Mouse (Mus musculus): Measurements from ENCODE around the gene Gm44503.

The Gm44503 gene

DNA sequence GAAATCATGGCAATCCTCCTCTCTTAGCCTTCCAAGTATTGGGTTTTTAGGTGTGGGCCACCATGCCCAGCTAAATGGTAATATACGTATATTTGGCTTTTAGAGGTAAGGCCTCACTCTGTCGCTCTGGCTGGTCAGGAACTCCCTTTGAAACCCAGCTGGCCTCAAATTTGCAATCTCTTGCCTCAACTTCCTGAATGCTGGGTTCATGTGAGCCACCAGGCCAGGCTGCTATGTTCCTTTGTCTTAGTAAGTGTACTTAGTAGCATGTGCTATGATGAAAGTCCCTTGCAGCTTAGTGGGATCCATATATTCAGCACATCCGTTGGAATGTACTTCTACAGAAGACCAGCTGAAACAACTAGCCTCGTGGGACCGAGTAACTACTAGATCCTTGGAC is 16.1 kb downstream of the Gm44503 start:
- DNase-seq, result no peak

DNA sequence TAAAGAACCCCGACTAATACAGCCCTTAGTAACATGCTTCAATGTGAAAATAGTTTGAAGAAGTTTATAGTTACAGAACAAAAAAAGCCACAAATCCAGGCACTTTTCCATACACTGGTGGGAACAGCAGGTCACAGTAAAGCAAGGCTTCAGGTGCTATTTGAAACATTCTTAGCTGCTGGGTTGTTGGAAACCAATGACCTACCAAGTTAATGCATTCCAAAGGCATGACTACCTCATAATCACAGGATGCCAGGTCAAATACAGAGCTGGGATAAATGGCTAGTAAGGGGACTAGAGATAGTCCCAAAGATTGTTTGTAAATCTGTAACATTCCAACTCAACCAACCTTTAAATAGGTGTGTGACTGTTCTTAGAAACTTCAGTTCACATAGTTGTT is 16.6 kb downstream of the Gm44503 start:
- no peak for DNase-seq

DNA sequence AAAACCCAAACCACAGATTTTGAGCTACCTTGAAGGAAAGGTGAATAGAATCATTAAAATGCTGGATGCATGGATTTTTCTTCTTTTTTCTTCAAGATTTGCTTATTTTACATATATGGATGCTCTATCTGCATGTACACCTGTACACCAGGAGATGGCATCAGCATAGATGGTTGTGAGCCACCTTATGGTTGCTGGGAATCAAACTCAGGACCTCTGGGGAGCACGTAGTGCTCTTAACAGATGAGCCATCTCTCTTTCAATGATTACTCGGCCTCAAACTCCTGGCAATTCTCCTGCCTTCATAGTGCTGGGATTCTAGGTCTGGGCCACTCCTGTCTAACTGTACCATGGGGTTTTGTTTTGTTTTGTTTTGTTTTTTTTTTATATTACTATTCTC is 24.4 kb downstream of the Gm44503 start:
- no peak for DNase-seq

DNA sequence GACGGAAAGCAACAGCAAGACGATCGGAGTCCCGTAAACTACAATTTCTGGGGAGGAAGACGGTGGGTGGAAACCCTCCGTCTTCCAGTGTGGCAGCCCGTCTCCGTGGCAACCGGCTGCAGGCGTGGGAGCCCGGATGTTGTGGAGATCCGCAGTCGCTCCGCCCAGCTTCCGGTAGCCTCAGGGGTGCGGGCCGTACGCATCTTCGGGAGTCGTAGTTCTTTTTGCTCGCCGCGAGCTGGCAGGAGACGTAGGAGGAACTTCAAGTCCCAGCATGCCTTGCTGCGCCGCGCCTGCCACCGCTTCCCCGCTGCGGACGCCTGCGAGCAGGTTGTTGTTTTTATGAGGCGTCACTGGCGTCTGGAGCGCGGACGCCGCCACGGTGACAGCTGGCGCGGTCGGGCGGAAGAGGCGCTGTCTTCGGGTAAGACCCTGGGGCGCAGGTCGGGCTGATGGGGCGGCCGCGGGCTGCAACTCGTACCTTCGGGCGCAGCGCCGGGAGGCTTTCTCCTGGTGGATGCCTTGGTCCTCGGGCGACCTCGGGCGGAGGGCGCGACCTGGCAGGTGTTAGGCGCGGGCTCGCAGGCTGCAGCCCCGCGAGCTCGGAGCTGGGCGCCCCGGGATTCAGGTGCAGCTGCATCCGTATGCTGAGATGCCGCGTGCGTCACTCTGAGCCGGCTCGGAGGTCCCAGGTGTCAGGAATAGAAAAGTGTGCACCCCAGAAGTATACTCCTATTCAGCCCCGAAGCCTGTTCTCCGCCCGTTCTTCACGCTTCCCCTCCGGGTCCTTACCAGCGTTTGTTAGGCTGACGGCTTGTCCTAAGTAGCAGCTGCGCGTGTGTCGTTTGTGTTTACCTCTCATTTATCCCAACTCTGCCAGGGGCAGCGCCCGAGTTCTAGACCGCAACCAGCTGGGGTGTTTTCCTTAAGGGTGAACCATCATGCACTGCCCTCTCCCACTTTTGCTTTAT is 26.9 kb downstream of the Gm44503 start, which contains the start of the genes Ccpg1os and Ccpg1:
TSS of gene Ccpg1os (minus strand) at position 133 of the 971 bp plus-strand sequence.
TSS of gene Ccpg1 (plus strand) at position 180 of the 971 bp plus-strand sequence.
- peak; percentile 97 to 99 for DNase-seq

DNA sequence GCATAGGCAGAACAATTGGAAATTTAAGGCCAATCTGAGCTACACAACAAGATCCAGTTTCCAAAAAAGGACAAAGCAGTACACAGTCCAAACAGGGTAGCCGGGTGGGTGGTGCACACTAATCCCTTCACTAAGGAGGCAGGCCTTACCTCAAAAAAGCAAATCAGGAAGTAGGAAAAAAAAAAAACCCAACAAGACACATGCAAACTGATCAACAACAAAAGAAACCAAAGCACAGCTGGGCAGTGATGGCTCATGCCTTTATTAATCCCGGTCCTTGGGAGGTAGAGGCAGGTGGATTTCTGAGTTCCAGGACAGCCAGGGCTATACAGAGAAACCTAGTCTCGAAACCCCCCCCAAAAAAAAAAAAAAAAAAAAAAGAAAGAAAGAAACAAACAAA is 29.1 kb downstream of the Gm44503 start:
- DNase-seq, result no peak

- DNase-seq, result peak; percentile 23 to 46
Measured at GRCm38 (mm10) chr9:72988706-72989105, 30.1 kb downstream of the Gm44503 start.

- no peak for DNase-seq
Measured at GRCm38 (mm10) chr9:72991420-72991819, 32.8 kb downstream of the Gm44503 start.

DNA sequence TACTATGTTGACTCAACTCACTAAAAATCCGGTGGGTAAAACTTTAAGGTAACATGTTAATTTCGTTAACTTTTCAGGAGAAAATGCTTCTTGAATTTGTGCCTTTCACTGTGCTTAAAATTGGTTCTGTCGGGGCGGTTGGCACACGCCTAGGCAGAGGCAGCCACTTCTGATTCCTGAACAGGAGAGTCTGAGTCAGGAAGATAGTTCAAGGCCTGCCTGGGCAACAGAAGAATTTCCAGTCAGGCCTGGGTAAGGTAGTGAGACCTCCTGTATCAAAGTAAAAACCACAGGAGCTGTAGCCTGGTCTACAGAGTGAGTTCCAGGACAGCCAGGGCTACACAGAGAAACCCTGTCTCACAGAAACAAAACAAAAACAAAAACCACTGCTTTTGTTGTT is 33.9 kb downstream of the Gm44503 start:
- no peak for DNase-seq

GRCm38 (mm10) chr9:72996167-72996566 is 37.5 kb downstream of the Gm44503 start:
- DNase-seq, result no peak

- no peak for DNase-seq
Measured at GRCm38 (mm10) chr9:72996806-72997205, 38.2 kb downstream of the Gm44503 start.

DNA sequence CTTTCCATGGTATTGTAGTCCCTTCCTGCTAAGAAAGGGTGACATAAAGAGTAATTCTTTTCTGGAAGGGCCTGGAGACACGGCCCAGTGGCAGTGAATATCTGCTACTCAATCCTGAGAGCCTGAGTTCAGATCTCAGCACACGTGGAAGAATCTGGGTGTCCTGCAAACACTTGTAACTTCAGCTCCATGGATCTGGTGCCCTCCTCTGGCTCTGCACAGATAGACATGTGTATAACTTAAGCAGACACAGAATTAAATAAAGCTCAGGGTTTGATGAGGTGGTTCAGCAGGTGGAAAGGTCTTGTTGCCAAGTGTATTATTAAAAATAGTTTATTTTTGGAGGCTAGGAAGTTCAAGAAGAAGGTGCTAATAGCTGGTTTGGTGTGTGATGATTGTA is 41.8 kb downstream of the Gm44503 start:
- no peak for DNase-seq

GRCm38 (mm10) chr9:73001314-73002011 is 42.8 kb downstream of the Gm44503 start:
- DNase-seq, result no peak

- DNase-seq, result peak; percentile 19 to 55
Measured at GRCm38 (mm10) chr9:73002177-73002576, 43.5 kb downstream of the Gm44503 start.

- no peak for DNase-seq
Measured at GRCm38 (mm10) chr9:73004076-73004475, 45.4 kb downstream of the Gm44503 start.

- DNase-seq, result no peak
Measured at GRCm38 (mm10) chr9:73005106-73005505, 46.5 kb downstream of the Gm44503 start.

DNA sequence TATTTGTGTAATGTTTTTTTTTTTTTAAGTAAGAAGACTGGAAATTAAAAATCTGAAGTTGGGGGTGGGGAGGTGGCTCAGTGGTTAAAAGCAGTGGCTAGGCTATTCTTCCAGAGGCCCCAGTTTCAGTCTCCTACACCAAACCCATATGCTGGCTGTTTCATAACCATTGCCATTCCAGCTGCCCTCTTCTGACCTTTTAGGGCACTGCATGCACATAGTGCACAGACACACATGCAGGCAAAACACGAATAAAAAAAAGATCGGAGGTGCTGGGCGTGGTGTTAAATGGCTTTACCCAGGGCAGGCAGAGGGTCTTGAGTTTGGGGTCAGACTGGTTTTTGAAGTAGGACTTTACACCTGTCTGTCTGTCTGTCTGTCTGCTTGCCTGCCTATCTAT is 47.5 kb downstream of the Gm44503 start:
- no peak for DNase-seq

- no peak for DNase-seq
Measured at GRCm38 (mm10) chr9:73008384-73008783, 49.7 kb downstream of the Gm44503 start.

DNA sequence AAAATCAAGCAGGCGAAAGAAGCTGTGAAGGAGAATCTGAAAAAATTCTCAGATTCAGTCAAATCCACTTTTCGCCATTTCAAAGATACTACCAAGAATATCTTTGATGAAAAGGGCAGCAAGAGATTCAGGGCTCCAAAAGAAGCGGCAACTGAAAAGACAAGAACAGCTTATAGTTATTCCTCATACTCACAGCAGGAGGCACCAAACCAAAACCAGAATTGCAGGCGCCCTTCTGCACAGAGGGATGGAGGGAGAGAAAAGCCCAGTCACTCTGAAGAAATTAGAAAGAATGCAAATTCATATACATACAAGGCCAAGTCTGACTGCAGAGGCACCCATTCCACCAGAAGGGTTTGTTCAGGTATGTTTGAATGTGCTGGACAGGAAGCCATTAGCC is 54.0 kb downstream of the Gm44503 start:
- DNase-seq, result no peak

GRCm38 (mm10) chr9:73014724-73015123 is 56.1 kb downstream of the Gm44503 start:
- DNase-seq, result no peak

- no peak for DNase-seq
Measured at GRCm38 (mm10) chr9:73019841-73020240, 61.2 kb downstream of the Gm44503 start.

- no peak for DNase-seq
Measured at GRCm38 (mm10) chr9:73020566-73021097, 62.0 kb downstream of the Gm44503 start.

DNA sequence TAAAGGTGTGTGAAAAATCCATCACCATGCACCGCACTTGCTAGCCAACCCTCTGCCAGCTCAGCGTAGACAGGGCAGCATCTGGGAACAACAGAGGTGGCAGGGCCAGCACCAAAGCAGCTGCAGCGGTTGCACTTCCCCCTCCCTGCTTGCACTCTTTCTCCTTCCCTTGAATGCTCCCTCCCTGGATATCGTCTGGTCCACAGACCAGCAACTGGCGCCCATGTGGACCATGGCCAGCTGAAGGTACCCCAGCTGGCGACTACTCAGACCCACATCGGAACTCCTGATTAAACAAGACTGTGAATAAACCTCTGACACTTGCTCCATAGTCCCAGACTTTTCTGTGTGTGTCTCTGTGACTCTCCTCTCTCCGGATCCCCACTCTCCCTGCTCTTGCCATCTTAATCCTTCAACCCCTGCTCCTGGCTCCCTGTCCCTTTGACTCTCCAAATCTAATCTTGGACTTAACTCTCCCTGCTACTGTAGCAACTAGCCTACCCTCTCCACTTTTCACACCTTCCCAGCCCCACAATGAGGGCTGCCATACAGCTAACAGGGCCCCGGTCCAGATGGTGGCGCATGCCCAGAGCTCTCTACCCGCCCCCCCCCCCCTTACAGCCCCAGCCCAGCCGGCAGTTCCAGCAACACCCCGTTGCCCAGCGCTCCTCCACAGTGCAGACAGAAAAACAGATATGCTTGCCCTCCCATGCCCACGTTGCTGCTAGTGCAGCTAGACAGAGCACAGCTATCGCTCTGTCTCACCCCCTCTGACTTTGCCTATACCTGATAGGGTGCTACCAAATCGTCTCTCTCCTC is 67.4 kb downstream of the Gm44503 start:
- DNase-seq, result no peak

DNA sequence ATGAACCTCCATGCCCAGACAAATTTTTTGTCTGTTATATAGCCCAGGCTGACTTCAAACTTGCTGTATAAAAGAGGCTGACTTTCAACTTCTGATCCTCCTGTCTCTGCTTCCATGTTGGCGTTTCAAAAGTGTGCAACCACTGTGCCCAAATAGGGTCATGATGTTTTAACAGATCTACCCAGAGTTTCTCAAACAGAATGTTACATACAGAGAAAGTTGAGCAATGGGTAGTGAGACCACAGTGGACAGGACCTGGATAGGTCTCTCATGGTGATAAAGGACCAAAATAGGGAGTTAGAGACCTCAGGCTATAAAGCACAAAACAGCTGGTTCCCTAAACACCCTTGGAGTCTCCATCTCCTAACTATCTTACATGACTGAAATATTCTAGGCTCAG is 71.8 kb downstream of the Gm44503 start:
- DNase-seq, result no peak
